In genomic region chr15:79692334-79692733, GRCm38 (mm10) we compare ENCODE assay signal across 11 mouse cellular contexts. TPM values are rescaled to one million over a fixed set of nuclear protein-coding genes. Genes with fewer than 3 reads are reported as not detected.
DNase-seq lines count a peak whose midpoint lies in the region; ATAC-seq and TF ChIP-seq lines count a peak whose summit lies in the region.
"Had no signal": no experiment of that assay in that cellular context is flagged by ENCODE, and none has a peak within 500 bp of the region (broad histone marks: within the 10 kb centered on the region; RNA-seq: fewer than 3 reads in every experiment).

No protein-coding gene starts in this region.

- H3K4me3 ChIP-seq in heart, embryonic 11.5 days (ENCODE audit: low read depth, low read length), result no peak overlapping the region
- H3K4me3 ChIP-seq in stomach, embryonic 14.5 days (ENCODE audit: low read depth, low read length), result no peak overlapping the region
- H3K4me3 ChIP-seq in stomach, postnatal 0 days (ENCODE audit: low read depth, low read length), result no peak overlapping the region
- H3K4me3 ChIP-seq in limb, embryonic 15.5 days, result peak overlapping the region; percentile 97
- no peak overlapping the region for H3K4me3 ChIP-seq in stomach, embryonic 16.5 days (replicated peaks; ENCODE audit: low read length)

- 0 out of 2 replicates have a peak, but pooled peaks cover 3% of the 10 kb centered on the region for H3K36me3 ChIP-seq in heart, embryonic 11.5 days (ENCODE audit: control insufficient read depth, insufficient read depth, low read length)
- peaks cover 4% of the 10 kb centered on the region; the same call in 1 of the 2 replicates for H3K36me3 ChIP-seq in stomach, embryonic 14.5 days (ENCODE audit: control insufficient read depth, insufficient read depth, low read length)
- H3K36me3 ChIP-seq in stomach, postnatal 0 days (ENCODE audit: control insufficient read depth, insufficient read depth, low read length), result no peaks in the 10 kb centered on the region
- H3K36me3 ChIP-seq in limb, embryonic 15.5 days, result peaks cover 27% of the 10 kb centered on the region
- H3K36me3 ChIP-seq in stomach, embryonic 16.5 days (ENCODE audit: control insufficient read depth, insufficient read depth, low read length), result no peaks in the 10 kb centered on the region

- intact Hi-C loops in heart, postnatal 25 days (cut with DNase I), result loop anchor here (5.0 kb wide), 1 partner anchor 50 kb away; the partner anchor contains the start of gene Sun2

- H3K27me3 ChIP-seq in heart, embryonic 11.5 days (ENCODE audit: control insufficient read depth, insufficient read depth, low read length), result no peaks in the 10 kb centered on the region
- H3K27me3 ChIP-seq in stomach, embryonic 14.5 days (ENCODE audit: control insufficient read depth, insufficient read depth, low read length), result no peaks in the 10 kb centered on the region
- H3K27me3 ChIP-seq in stomach, postnatal 0 days (ENCODE audit: control insufficient read depth, insufficient read depth, low read length), result no peaks in the 10 kb centered on the region
- no peaks in the 10 kb centered on the region for H3K27me3 ChIP-seq in limb, embryonic 15.5 days
- no peaks in the 10 kb centered on the region for H3K27me3 ChIP-seq in stomach, embryonic 16.5 days (ENCODE audit: control insufficient read depth, insufficient read depth, low read length)

- H3K4me1 ChIP-seq in heart, embryonic 11.5 days (ENCODE audit: control insufficient read depth, insufficient read depth, low read length), result peaks cover 23% of the 10 kb centered on the region
- H3K4me1 ChIP-seq in stomach, embryonic 14.5 days (ENCODE audit: control insufficient read depth, insufficient read depth, low read length), result peaks cover 24% of the 10 kb centered on the region
- no peaks in the 10 kb centered on the region for H3K4me1 ChIP-seq in stomach, postnatal 0 days (replicated peaks; ENCODE audit: control insufficient read depth, insufficient read depth)
- peaks cover 34% of the 10 kb centered on the region for H3K4me1 ChIP-seq in limb, embryonic 15.5 days
- peaks cover 15% of the 10 kb centered on the region for H3K4me1 ChIP-seq in stomach, embryonic 16.5 days (ENCODE audit: control insufficient read depth, insufficient read depth, low read length)

- no peaks in the 10 kb centered on the region for H3K9me3 ChIP-seq in heart, embryonic 11.5 days (replicated peaks; ENCODE audit: control insufficient read depth, low read length)
- H3K9me3 ChIP-seq in stomach, embryonic 14.5 days (ENCODE audit: control insufficient read depth, low read depth, low read length), result no peaks in the 10 kb centered on the region
- H3K9me3 ChIP-seq in stomach, postnatal 0 days (ENCODE audit: control insufficient read depth, low read length), result no peaks in the 10 kb centered on the region
- H3K9me3 ChIP-seq in limb, embryonic 15.5 days, result no peaks in the 10 kb centered on the region
- H3K9me3 ChIP-seq in stomach, embryonic 16.5 days (replicated peaks; ENCODE audit: control insufficient read depth, low read length), result no peaks in the 10 kb centered on the region

- DNase-seq in heart, postnatal 25 days (ENCODE audit: low spot score), result no peak
- no peak for DNase-seq in stomach, postnatal 0 days (ENCODE audit: low spot score)
- no peak for DNase-seq in c-Kit-positive CD71-positive TER-119-positive erythroid progenitor cells, embryonic 14.5 days (ENCODE audit: low spot score)
- no peak for DNase-seq in kidney, adult 8-10 months
- DNase-seq: adrenal gland, postnatal 25 days; spleen, adult 18-20 months had no signal

- no peak overlapping the region for H3K9ac ChIP-seq in heart, embryonic 11.5 days (ENCODE audit: low read depth, low read length)
- H3K9ac ChIP-seq in stomach, embryonic 14.5 days (replicated peaks; ENCODE audit: low read depth, low read length), result no peak overlapping the region
- no peak overlapping the region for H3K9ac ChIP-seq in stomach, postnatal 0 days (ENCODE audit: low read length)
- no peak overlapping the region for H3K9ac ChIP-seq in limb, embryonic 15.5 days
- H3K9ac ChIP-seq in stomach, embryonic 16.5 days (ENCODE audit: low read length), result no peak overlapping the region

- TF ChIP-seq CTCF in stomach, postnatal 0 days (IDR thresholded peaks at IDR 0.05; ENCODE audit: low read depth), result no peak

- peak overlapping the region; percentile 71; the same call in 1 of the 2 replicates for H3K4me2 ChIP-seq in heart, embryonic 11.5 days
- peak overlapping the region; percentile 98; the same call in 1 of the 2 replicates for H3K4me2 ChIP-seq in stomach, embryonic 14.5 days (replicated peaks; ENCODE audit: low read depth, low read length)
- H3K4me2 ChIP-seq in stomach, postnatal 0 days (replicated peaks; ENCODE audit: low read depth), result no peak overlapping the region
- no peak overlapping the region for H3K4me2 ChIP-seq in limb, embryonic 15.5 days
- H3K4me2 ChIP-seq in stomach, embryonic 16.5 days (ENCODE audit: low read depth, low read length), result 0 out of 2 replicates have a peak overlapping the region, but pooled peaks have one; percentile 97

- TF ChIP-seq EP300 in stomach, postnatal 0 days (optimal IDR thresholded peaks at IDR 0.05), result no peak

- no peak for ATAC-seq in heart, embryonic 11.5 days (replicated peaks; ENCODE audit: insufficient number of reproducible peaks, low FRiP score, low TSS enrichment)
- ATAC-seq in stomach, embryonic 14.5 days (ENCODE audit: insufficient number of reproducible peaks, insufficient read depth, low FRiP score, low read depth), result no peak
- no peak for ATAC-seq in stomach, postnatal 0 days (ENCODE audit: low FRiP score, low TSS enrichment)
- no peak for ATAC-seq in limb, embryonic 15.5 days (ENCODE audit: insufficient number of reproducible peaks, low FRiP score, low TSS enrichment, low read depth)
- no peak for ATAC-seq in stomach, embryonic 16.5 days (ENCODE audit: insufficient read depth, low FRiP score)

- no peak overlapping the region for H3K27ac ChIP-seq in heart, embryonic 11.5 days (ENCODE audit: low read depth, low read length)
- H3K27ac ChIP-seq in stomach, embryonic 14.5 days (ENCODE audit: low read length), result no peak overlapping the region
- no peak overlapping the region for H3K27ac ChIP-seq in stomach, postnatal 0 days (replicated peaks)
- H3K27ac ChIP-seq in limb, embryonic 15.5 days, result no peak overlapping the region
- no peak overlapping the region for H3K27ac ChIP-seq in stomach, embryonic 16.5 days (ENCODE audit: low read length)
- H3K27ac ChIP-seq: left cerebral cortex, adult 2 months had no signal

- 89% methylated on average over 5 of the region's 5 CpGs for WGBS in heart, embryonic 11.5 days (ENCODE audit: insufficient replicate concordance)
- WGBS in stomach, embryonic 14.5 days, result 84% methylated on average over 5 of the region's 5 CpGs
- WGBS in stomach, postnatal 0 days, result 77% methylated on average over 5 of the region's 5 CpGs
- 51% methylated on average over 5 of the region's 5 CpGs for WGBS in limb, embryonic 15.5 days
- 73% methylated on average over 5 of the region's 5 CpGs for WGBS in stomach, embryonic 16.5 days

RNA-seq across cellular contexts. Expression of gene Gtpbp1, which starts 1.7 kb away (rescaled TPM):
- 22.7 and 26.3 TPM in 2 replicates for polyA plus RNA-seq in heart, embryonic 11.5 days (2014; fragmentation: Nextera tagmentation; extraction: Ambion mirVana)
- total RNA-seq in heart, postnatal 25 days (2021), result 10 to 100 TPM; 27.2 to 31.8 TPM
- polyA plus RNA-seq in stomach, embryonic 14.5 days (2014; fragmentation: Nextera tagmentation; extraction: Ambion mirVana), result 24.7 and 27.2 TPM in 2 replicates
- 13.3 and 17.1 TPM in 2 replicates for polyA plus RNA-seq in stomach, postnatal 0 days (2015; fragmentation: Nextera tagmentation; extraction: Ambion mirVana)
- polyA plus RNA-seq in limb, embryonic 15.5 days (2015; fragmentation: Nextera tagmentation; extraction: Ambion mirVana), result 35.0 and 36.0 TPM in 2 replicates
- 24.0 and 24.6 TPM in 2 replicates for polyA plus RNA-seq in stomach, embryonic 16.5 days (2015; fragmentation: Nextera tagmentation; extraction: Ambion mirVana)

RNA-seq across cellular contexts. Expression of gene Josd1, which starts 4.6 kb away (rescaled TPM):
- polyA plus RNA-seq in heart, embryonic 11.5 days (2014; fragmentation: Nextera tagmentation; extraction: Ambion mirVana), result 10.9 and 15.3 TPM in 2 replicates
- 10 to 100 TPM; 23.6 to 26.4 TPM for total RNA-seq in heart, postnatal 25 days (2021)
- 15.3 and 16.0 TPM in 2 replicates for polyA plus RNA-seq in stomach, embryonic 14.5 days (2014; fragmentation: Nextera tagmentation; extraction: Ambion mirVana)
- polyA plus RNA-seq in stomach, postnatal 0 days (2015; fragmentation: Nextera tagmentation; extraction: Ambion mirVana), result 11.7 and 13.4 TPM in 2 replicates
- polyA plus RNA-seq in limb, embryonic 15.5 days (2015; fragmentation: Nextera tagmentation; extraction: Ambion mirVana), result 20.2 and 27.8 TPM in 2 replicates
- 16.1 and 16.6 TPM in 2 replicates for polyA plus RNA-seq in stomach, embryonic 16.5 days (2015; fragmentation: Nextera tagmentation; extraction: Ambion mirVana)

RNA-seq across cellular contexts. Expression of gene Tomm22, which starts 21.7 kb away (rescaled TPM):
- polyA plus RNA-seq in heart, embryonic 11.5 days (2014; fragmentation: Nextera tagmentation; extraction: Ambion mirVana), result 260 and 273 TPM in 2 replicates
- total RNA-seq in heart, postnatal 25 days (2021), result 100 to 1,000 TPM; 120 to 122 TPM
- polyA plus RNA-seq in stomach, embryonic 14.5 days (2014; fragmentation: Nextera tagmentation; extraction: Ambion mirVana), result 236 and 237 TPM in 2 replicates
- 186 and 196 TPM in 2 replicates for polyA plus RNA-seq in stomach, postnatal 0 days (2015; fragmentation: Nextera tagmentation; extraction: Ambion mirVana)
- 216 and 223 TPM in 2 replicates for polyA plus RNA-seq in limb, embryonic 15.5 days (2015; fragmentation: Nextera tagmentation; extraction: Ambion mirVana)
- 231 and 236 TPM in 2 replicates for polyA plus RNA-seq in stomach, embryonic 16.5 days (2015; fragmentation: Nextera tagmentation; extraction: Ambion mirVana)

RNA-seq across cellular contexts. Expression of gene Cby1, which starts 33.3 kb away (rescaled TPM):
- 38.2 and 45.4 TPM in 2 replicates for polyA plus RNA-seq in heart, embryonic 11.5 days (2014; fragmentation: Nextera tagmentation; extraction: Ambion mirVana)
- 10 to 100 TPM; 22.9 to 25.9 TPM for total RNA-seq in heart, postnatal 25 days (2021)
- polyA plus RNA-seq in stomach, embryonic 14.5 days (2014; fragmentation: Nextera tagmentation; extraction: Ambion mirVana), result 45.0 and 49.5 TPM in 2 replicates
- 30.2 and 31.2 TPM in 2 replicates for polyA plus RNA-seq in stomach, postnatal 0 days (2015; fragmentation: Nextera tagmentation; extraction: Ambion mirVana)
- 49.3 and 52.6 TPM in 2 replicates for polyA plus RNA-seq in limb, embryonic 15.5 days (2015; fragmentation: Nextera tagmentation; extraction: Ambion mirVana)
- polyA plus RNA-seq in stomach, embryonic 16.5 days (2015; fragmentation: Nextera tagmentation; extraction: Ambion mirVana), result 48.0 and 48.1 TPM in 2 replicates

RNA-seq across cellular contexts. Expression of gene Fam227a, which starts 33.6 kb away (rescaled TPM):
- 0.87 and 1.7 TPM in 2 replicates for polyA plus RNA-seq in heart, embryonic 11.5 days (2014; fragmentation: Nextera tagmentation; extraction: Ambion mirVana)
- 1 to 10 TPM in 1 of 2 experiments, under 1 TPM in 1; 0.84 to 1.3 TPM for total RNA-seq in heart, postnatal 25 days (2021)
- polyA plus RNA-seq in stomach, embryonic 14.5 days (2014; fragmentation: Nextera tagmentation; extraction: Ambion mirVana), result 1.6 and 3.0 TPM in 2 replicates
- 0.29 and 0.41 TPM in 2 replicates for polyA plus RNA-seq in stomach, postnatal 0 days (2015; fragmentation: Nextera tagmentation; extraction: Ambion mirVana)
- 0.82 and 0.88 TPM in 2 replicates for polyA plus RNA-seq in limb, embryonic 15.5 days (2015; fragmentation: Nextera tagmentation; extraction: Ambion mirVana)
- polyA plus RNA-seq in stomach, embryonic 16.5 days (2015; fragmentation: Nextera tagmentation; extraction: Ambion mirVana), result 0.92 and 1.1 TPM in 2 replicates

Comparison
In these comparisons a context has a peak if more than half of its experiments do, and no peak if none do; other contexts are left out.
1. H3K4me2 ChIP-seq: peak in heart, embryonic 11.5 days (single experiment), stomach, embryonic 14.5 days (single experiment) and stomach, embryonic 16.5 days (single experiment); none in stomach, postnatal 0 days (single experiment) and limb, embryonic 15.5 days (single experiment).